Mouse (Mus musculus) lung, postnatal 0 days (tissue): Measurements from ENCODE around the gene Gpr176.

Experiments
- CTCF ChIP-seq: IDR thresholded peaks from 2 replicates; pipeline ENCODE4 v1.5.1; 2016; ENCODE audit warnings: antibody characterized with exemption, mild to moderate bottlenecking
- EP300 ChIP-seq: IDR thresholded peaks from 2 replicates; pipeline ENCODE4 v1.6.1; 2016; ENCODE audit warnings: antibody characterized with exemption, mild to moderate bottlenecking, control low read depth

DNA sequence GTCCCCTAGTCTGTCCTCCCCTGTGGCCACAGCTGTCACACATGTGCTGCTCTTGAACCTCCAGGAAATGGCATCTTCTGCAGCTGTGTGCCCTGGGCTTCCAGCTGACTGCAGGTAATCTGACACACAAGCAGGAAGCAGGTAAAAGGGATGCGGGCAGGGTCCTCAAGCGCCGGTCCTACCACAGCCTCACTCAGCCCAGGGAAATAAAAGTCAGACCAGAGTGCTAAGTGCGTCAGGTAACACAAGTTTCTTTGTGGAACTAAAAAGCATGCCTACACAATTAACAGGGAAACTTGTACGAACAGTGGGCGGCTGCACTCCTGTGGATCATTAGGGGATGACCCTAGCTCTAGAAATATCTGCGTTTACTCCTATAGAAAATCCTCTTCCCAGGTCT is 137.0 kb downstream of the Gpr176 start:
- TF ChIP-seq CTCF (no peak), EP300 (no peak)
